Mouse (Mus musculus) left cerebral cortex, postnatal 4 days (tissue): ENCODE data around the gene Nr2c1. TPM values are rescaled to one million over a fixed set of nuclear protein-coding genes. Genes with fewer than 3 reads are reported as not detected.

ENCODE experiments used
- DNase-seq: peaks from one replicate; pipeline ENCODE4 v3.0.0-alpha.2; 2022
- intact Hi-C: fragments of 180-260 bp; cut with DNase I; formaldehyde crosslinking; loops from one replicate; pipeline ENCODE4 v1.15.1; 2025
- total RNA-seq, 2 experiments: library from RNA; stranded (reverse); gene quantifications; 2 replicates each; pipeline ENCODE4 v1.2.3; 2021

Gene Nr2c1
- total RNA-seq, 2 experiments from 2014 or later, result 8.2 to 8.6 TPM

DNA sequence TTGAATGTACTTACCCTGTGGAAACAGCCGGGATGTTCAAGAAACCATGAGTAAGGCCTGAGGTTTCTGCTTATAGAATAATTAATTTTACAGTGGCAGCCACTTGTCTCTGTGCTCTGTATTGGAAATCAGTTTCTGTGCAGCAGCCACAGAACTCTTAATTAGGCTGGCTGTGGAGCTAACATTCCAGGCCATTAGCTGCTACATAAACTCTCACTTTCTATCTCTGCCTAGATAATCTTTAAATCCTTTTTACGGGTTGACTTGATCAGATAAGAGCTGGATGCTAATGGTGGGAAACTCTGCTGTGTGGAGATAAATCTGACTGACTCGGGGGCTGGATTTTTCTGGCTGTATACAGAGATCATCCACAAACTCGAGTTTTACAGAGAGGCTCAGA, 35.4 kb downstream of the Nr2c1 start:
- intact Hi-C loops, result no loop called here

DNA sequence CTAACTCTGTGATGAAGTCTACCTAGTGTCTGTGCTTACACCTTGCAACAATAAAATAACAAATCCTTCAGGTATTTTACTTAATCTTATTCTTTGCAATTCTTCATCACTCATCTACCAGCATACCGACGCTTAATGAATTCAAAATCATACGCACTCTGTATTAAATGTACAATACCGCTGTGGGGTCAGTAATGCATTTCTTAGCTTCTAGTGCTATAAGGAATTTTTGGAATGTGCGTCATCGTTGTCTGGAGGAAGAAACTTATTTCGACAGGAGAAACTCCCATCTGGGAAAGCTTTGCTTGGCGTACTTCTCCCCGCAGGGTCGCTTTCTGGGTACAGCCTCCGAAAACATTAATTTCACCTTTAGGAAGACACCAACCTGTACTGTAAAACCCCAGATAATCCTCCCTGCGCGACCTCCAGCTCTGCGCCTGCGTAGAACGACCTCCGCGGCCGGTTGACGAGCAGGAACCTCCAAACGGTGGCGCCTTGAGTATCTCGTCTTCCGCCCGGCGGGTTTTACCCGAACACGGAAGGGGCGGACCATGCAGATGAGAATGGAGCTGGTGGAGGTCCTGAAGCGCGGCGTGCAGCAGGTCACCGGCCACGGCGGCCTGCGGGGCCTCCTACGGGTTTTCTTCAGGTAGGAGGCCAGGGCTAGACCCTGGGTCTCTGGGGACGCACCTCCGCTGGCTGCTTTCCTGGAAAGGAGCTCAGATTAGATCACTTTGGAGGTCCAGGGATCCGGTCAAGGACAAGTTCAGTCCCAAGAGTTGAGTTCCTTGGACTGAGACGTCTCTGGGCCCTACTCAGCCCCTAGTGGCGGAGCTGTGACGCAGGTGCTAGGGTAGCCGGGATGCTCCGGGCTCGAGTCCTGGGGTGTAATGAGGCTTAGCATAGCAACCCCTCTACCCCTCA, 50.9 kb downstream of the Nr2c1 start, which contains the start of gene Ndufa12:
Gene Ndufa12 (plus strand): TSS at position 239 of the 924 bp plus-strand sequence.
- intact Hi-C loops, result no loop called here
- DNase-seq, result peak; percentile 95

More for the DNA sequence above, 35.4 kb downstream of the Nr2c1 start:
- DNase-seq, result no peak

DNA sequence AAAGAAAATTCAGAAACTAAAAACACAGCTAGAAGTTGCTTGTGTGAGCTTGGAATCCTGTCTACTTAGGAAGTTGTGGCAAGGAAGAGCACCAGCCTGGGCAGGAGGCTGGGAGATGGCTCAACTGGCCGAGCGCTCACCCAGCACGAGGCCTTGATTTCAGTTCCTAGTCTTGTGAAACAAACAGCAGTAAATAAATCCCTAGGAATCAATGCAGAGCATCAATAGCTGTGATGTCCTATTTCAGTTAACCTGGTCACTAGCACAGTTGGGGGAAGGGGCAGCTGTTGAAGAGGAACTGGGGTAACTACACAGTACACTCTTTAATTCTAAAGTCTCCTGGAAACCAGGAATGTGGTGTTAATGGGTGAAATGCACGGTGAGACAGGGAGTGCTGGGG, 57.1 kb downstream of the Nr2c1 start:
- intact Hi-C loops, result loop anchor here (5.0 kb wide), 1 partner anchor 402 kb away; no protein-coding TSS in a partner anchor
- DNase-seq, result no peak

DNA sequence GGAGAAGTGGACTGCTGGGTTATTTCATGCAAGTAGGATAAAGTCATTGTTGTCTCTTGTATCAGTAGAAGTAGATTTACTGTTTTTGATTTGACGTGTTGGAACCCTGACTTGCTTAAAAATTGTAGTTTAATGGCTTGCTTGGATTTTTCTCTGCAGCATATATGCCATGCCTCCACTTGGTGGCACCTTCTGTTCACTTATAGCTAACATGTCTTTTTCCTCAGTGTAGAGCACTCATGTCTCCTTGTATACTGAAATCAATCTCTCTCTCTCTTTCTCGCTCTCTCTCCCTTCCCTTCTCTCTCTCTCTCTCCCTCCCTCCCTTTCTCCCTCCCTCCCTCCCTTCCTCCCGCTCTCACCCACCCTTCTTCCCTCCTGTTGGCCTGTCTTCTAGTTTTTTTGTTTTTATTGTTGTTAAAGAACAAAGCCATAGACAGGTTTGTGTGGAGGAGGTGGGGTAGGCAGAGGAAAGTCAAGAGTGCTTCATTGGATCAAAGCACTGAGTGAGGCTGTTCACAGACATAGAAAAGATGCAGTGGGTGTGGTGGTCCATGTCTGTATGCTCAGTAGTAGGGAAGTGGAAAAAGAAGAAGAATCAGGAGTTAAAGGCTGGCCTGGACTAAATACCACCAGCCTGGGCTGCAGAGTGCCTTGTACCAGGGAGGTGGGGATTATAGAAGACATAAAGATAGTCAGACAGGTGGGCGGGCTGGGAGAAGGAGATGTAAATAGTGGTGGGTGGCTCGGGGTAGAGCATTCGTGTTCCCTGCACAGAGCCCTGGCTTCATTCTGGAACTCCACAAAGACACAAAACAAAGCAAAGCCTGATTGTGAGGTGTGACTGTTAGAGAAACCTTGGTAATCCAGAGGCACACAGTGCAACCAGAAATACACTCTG, 63.1 kb downstream of the Nr2c1 start:
- intact Hi-C loops, result loop anchor here (10.0 kb wide), 1 partner anchor 734 kb away; the partner anchor contains the start of gene Plxnc1
- DNase-seq, result no peak

DNA sequence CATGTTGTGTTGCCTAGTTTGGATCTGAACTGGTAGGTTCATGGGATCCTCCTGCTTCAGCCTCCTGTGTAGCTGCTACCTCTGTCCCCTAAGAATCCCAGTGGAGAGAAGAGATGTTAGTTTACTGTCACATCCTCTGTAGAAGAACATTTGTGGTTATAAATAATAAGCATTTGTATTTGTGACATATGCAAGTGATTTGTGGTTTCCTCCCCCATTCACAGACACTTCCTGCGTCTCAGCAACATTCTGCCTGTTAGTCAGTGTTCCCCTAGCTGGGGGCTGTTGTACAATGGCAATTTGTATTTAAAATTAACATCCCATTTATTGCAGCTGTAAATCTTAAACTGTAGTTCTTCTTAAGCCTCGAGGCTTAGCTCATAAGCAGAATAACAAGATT, 63.9 kb downstream of the Nr2c1 start:
- intact Hi-C loops, result loop anchor here (10.0 kb wide), 1 partner anchor 733 kb away; the partner anchor contains the start of gene Plxnc1
- DNase-seq, result no peak

DNA sequence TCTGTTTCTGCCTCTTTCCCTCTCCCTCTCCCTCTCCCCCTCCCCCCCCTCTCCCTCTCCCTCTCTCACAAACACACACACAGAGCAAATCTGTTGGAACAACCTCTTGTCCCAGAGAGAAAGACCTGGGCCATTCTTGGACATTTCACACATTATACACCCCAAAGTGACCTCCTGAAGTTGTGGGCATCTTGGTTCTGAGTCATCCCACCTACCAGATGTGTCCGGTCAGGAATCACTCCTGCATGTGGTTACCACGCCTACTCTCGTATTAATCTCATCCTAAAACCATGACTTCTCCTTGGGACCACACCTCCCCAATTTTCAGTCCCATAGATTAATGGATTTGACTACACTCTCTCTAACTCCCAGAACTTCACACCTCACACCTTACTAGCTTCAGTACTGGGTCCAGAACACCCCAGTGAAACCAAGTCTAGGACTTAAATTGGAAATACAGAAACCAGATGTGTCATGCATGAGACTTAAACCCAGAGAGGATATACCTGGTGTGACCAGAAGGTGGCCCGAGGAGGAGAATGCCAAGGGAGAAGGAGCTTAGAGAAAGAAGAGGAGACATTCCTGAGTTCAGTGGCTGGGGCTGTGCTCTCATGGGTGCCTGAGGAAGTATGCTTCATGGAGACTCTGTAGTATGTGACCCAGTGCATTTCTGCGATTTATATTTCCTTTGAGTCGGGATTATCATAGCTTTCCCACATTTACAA, 77.4 kb downstream of the Nr2c1 start:
- intact Hi-C loops, result no loop called here
- DNase-seq, result no peak

DNA sequence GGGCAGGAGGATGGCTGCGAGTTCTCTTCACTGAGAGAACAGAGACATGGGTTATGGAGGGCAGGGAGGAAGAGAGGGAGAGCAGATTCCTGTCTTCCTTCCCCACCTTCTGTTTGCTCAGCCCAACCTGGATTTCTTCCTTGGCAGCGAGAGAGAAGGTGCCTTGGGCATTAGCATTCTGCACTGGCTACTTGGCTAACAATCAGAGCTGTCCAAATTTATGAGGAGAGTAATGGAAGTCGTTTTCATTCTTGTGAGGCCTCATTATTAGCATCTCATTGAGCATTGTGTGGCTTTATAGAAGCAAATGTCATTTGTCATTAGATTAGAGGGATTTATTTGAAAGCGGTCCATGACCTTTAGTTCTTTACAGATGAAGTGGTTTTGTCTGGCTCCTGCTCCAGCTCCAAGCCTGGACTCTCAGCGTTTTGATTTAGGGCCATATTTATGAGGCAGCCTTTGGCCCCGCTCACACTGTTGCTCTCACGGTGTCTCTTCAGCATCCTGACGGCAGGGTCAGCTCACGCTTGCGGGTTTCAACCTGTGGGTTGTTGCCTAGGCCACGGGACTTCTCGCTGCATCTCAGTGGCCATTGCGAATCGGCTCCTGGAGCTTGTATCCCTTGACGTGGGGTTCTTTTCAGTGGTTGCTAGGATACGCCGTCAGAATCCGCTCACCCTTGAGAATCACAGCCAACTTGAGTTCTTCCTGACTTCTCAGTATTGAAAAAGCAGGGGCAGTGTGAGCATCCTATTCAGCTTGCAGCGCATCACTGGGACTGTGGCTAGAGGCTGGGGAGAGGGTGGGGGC, 82.6 kb downstream of the Nr2c1 start:
- intact Hi-C loops, result no loop called here
- DNase-seq, result peak; percentile 61

DNA sequence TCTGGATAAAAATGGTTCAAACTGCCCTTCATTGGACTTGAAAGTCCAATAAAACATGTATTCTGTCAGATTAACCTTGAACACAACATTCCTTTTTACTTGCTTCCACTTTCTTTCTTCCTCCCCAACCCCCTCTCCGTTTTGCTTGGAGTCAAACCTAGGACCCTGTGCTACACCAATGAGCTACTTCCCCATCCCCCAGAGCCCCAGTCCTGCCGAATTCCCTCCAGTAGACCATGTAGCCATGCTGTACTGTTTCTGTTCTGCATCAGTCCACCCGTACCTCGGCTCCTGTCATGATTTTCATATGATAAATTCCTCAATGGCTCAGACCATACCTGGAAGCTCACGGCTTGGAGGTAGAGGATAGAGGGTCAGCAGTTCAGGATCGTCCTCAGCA, 83.2 kb downstream of the Nr2c1 start:
- intact Hi-C loops, result no loop called here

DNA sequence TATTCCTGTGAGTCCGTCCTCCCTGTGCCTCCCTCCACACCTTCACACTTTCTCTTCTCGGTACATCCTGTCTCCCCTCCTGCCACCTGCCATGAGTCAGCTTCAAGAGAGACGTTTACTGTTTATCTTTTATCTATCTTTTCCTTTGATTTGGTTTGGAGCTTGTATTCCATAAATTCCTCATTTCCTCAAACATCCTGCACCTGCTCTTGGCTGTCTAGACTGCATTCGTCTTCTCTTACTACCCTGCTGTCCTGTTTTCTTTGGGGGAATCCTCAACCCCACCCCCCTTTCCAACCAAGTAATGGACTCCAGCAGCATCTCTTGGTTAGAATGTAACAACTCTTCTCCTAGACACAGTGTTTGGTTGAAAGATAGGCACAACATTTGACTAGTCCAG, 87.4 kb downstream of the Nr2c1 start:
- DNase-seq, result no peak
- intact Hi-C loops, result no loop called here

More for the DNA sequence above, 83.2 kb downstream of the Nr2c1 start:
- DNase-seq, result no peak

DNA sequence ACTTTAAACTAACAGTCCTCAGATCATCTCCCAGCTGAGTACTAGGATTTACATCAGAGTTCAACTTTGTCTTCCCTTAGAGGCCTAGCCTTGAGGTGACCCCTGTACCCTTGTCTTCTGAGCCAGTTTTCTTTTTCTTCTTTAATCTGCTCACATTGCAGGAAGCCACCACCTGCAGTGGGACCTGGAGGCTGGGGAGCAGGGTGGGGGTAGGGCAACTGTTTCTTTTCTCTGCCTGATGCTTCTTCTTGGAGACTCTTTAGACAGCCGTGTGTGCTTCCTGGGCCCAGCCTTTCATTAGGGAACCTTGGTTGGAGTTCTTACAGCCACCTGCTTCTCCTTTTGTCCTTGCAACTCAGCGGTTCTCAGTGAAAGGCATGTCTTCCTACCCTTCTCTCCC, 93.5 kb downstream of the Nr2c1 start:
- intact Hi-C loops, result no loop called here
- no peak for DNase-seq

Other genes with a start within 250 kb of the Nr2c1 start
- gene Vezt, start 112.2 kb upstream of the Nr2c1 start, total RNA-seq, result 100 to 1,000 TPM in 1 of 2 experiments, 10 to 100 TPM in 1; 96.2 to 106 TPM
- 1 to 10 TPM; 5.5 to 5.8 TPM for gene Fgd6, start 112.0 kb upstream of the Nr2c1 start, total RNA-seq
- gene Ndufa12, start 50.7 kb downstream of the Nr2c1 start, total RNA-seq, result 100 to 1,000 TPM; 178 to 195 TPM
- not detected for gene Gm4792, start 150.7 kb downstream of the Nr2c1 start, total RNA-seq
- gene Tmcc3, start 163.9 kb downstream of the Nr2c1 start, total RNA-seq, result 10 to 100 TPM; 11.8 to 14.6 TPM